Mouse (Mus musculus): Measurements from ENCODE around the gene Ifitm10. TPM values are rescaled to one million over a fixed set of nuclear protein-coding genes. Genes with fewer than 3 reads are reported as not detected.
"Not testable (repeated sequence)": the region's sequence is repeated elsewhere in the genome, so short reads cannot be mapped to it uniquely, and the experiment has no call there.

Ifitm10 gene
- polyA plus RNA-seq, 1 experiment from 2014 or later = 3.0 TPM

GRCm38 (mm10) chr7:142347542-142347941 lies 26.0 kb downstream of the Ifitm10 start:
- DNase-seq (ENCODE audit: low spot score) (no peak), ATAC-seq (ENCODE audit: low read depth) (no peak)
- H3K9me3 ChIP-seq (ENCODE audit: control insufficient read depth, low read length) = no peaks in the 10 kb centered on the region
- WGBS = 74% methylated on average over 4 of the region's 4 CpGs
- no peaks in the 10 kb centered on the region for H3K36me3 ChIP-seq (ENCODE audit: control insufficient read depth, insufficient read depth, low read length)
- H3K27ac ChIP-seq (replicated peaks; ENCODE audit: low read depth, low read length) = no peak overlapping the region
- no peaks in the 10 kb centered on the region for H3K27me3 ChIP-seq (replicated peaks; ENCODE audit: control insufficient read depth, insufficient read depth, low read length)
- no peak overlapping the region for H3K4me3 ChIP-seq (ENCODE audit: low read depth, low read length)
- H3K9ac ChIP-seq (ENCODE audit: low read depth, low read length) = no peak overlapping the region
- H3K4me1 ChIP-seq (ENCODE audit: control insufficient read depth, insufficient read depth, low read length) = peaks cover 5% of the 10 kb centered on the region; the same call in 1 of the 2 replicates
- no peak overlapping the region for H3K4me2 ChIP-seq (ENCODE audit: low read depth, low read length)

DNA sequence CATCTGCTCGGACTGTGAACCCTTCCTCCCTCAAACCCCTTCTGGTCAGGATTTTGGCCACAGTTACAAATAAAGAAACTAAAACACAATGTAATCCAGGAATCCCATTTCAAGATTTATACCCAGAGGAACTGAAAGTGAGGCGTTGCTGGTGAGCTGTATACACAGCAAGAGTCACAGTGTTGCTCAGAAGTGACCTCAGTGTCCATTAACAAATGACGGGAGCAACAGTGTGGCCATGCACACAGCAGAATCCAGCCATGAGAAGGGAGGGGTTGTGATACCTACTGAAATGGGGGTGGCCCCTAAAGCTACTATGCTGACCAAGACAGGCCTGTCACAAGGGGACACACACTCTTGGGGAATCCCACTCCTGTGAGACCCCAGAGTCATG lies 31.3 kb downstream of the Ifitm10 start:
- no peaks in the 10 kb centered on the region for H3K9me3 ChIP-seq (ENCODE audit: control insufficient read depth, low read length)
- H3K4me3 ChIP-seq (ENCODE audit: low read depth, low read length) = no peak overlapping the region
- no peaks in the 10 kb centered on the region for H3K36me3 ChIP-seq (ENCODE audit: control insufficient read depth, insufficient read depth, low read length)
- WGBS = 66% methylated on average over 3 of the region's 3 CpGs
- H3K4me2 ChIP-seq (ENCODE audit: low read depth, low read length) = no peak overlapping the region
- no peaks in the 10 kb centered on the region for H3K27me3 ChIP-seq (replicated peaks; ENCODE audit: control insufficient read depth, insufficient read depth, low read length)
- no peak for ATAC-seq (ENCODE audit: low read depth)
- H3K27ac ChIP-seq (replicated peaks; ENCODE audit: low read depth, low read length) = peak overlapping the region; percentile 18; the same call in 1 of the 2 replicates
- H3K4me1 ChIP-seq (ENCODE audit: control insufficient read depth, insufficient read depth, low read length) = no peaks in the 10 kb centered on the region
- H3K9ac ChIP-seq (ENCODE audit: low read depth, low read length) = no peak overlapping the region
- DNase-seq (ENCODE audit: low spot score) = no peak

- H3K27ac ChIP-seq (replicated peaks; ENCODE audit: low read depth, low read length) = 0 out of 2 replicates have a peak overlapping the region, but pooled peaks have one; percentile 18
- no peaks in the 10 kb centered on the region for H3K4me1 ChIP-seq (ENCODE audit: control insufficient read depth, insufficient read depth, low read length)
- H3K4me2 ChIP-seq (ENCODE audit: low read depth, low read length) = no peak overlapping the region
- H3K36me3 ChIP-seq (ENCODE audit: control insufficient read depth, insufficient read depth, low read length) = no peaks in the 10 kb centered on the region
- WGBS = 62% methylated on average over 10 of the region's 10 CpGs
- no peaks in the 10 kb centered on the region for H3K27me3 ChIP-seq (replicated peaks; ENCODE audit: control insufficient read depth, insufficient read depth, low read length)
- peak; percentile 63; the same call in 1 of the 2 replicates for ATAC-seq (ENCODE audit: low read depth)
- H3K9ac ChIP-seq (ENCODE audit: low read depth, low read length) = no peak overlapping the region
- DNase-seq (ENCODE audit: low spot score) = peak; percentile 71
- no peaks in the 10 kb centered on the region for H3K9me3 ChIP-seq (ENCODE audit: control insufficient read depth, low read length)
- H3K4me3 ChIP-seq (ENCODE audit: low read depth, low read length) = no peak overlapping the region
Observed at GRCm38 (mm10) chr7:142341564-142342246, 31.8 kb downstream of the Ifitm10 start.

DNA sequence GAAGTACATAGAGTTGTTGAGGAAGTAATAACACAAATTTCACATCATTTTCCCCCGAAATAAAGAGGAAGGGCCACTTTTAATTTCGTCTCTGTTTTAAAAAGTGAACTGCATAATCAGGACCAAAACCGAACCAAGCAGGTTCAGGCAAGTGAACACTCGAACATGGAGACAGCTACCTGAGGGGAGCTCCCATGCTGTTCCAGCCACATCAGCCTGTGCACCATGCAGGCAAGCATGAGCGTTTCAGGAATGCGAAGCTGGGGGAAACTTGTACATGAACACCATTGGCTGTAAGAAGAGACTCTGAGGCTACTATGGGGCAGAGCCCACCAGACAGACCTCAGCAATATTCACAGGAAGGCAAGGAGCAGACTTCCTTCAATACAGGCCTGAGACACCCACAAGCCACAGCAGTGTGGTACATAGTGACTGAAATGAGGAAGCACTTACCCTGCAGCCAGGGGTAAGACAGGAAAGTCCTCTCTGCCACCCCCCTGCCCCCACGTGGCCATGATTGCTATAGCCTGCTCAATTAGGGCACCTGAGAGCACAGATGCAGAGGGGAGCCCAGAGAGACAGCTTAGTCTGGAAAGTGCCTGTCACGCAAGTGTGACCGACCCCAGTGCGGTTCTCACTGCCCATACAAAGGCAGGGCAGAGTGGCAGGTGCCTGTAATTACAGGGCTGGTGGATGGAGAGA lies 33.1 kb downstream of the Ifitm10 start:
- H3K36me3 ChIP-seq (ENCODE audit: control insufficient read depth, insufficient read depth, low read length) = no peaks in the 10 kb centered on the region
- no peak overlapping the region for H3K9ac ChIP-seq (ENCODE audit: low read depth, low read length)
- H3K9me3 ChIP-seq (ENCODE audit: control insufficient read depth, low read length) = no peaks in the 10 kb centered on the region
- no peak overlapping the region for H3K4me3 ChIP-seq (ENCODE audit: low read depth, low read length)
- H3K27me3 ChIP-seq (replicated peaks; ENCODE audit: control insufficient read depth, insufficient read depth, low read length) = no peaks in the 10 kb centered on the region
- peak; percentile 20 for DNase-seq (ENCODE audit: low spot score)
- WGBS = 48% methylated on average over 10 of the region's 10 CpGs
- H3K4me1 ChIP-seq (ENCODE audit: control insufficient read depth, insufficient read depth, low read length) = no peaks in the 10 kb centered on the region
- no peak overlapping the region for H3K27ac ChIP-seq (replicated peaks; ENCODE audit: low read depth, low read length)
- peak; percentile 47; the same call in 1 of the 2 replicates for ATAC-seq (ENCODE audit: low read depth)
- H3K4me2 ChIP-seq (ENCODE audit: low read depth, low read length) = no peak overlapping the region

DNA sequence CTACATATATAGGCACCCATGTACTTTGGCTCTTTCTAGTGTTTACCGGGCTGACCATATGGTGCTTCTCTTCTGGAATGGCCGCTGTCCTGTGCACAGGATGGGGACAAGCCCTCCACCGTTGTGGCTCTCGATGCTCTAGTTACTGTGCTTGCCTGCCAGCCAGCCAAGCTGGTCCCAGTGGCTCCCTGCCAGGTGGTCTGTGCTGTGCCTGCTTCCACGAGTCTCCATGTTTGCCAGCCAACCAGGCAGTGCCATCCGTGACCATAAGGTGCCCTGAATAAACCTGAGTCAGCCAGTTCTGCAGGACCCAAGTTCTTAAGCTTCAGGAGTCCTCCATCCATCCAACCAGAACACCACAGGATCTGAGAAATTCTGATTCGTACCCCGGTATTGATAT lies 38.4 kb downstream of the Ifitm10 start:
- no peaks in the 10 kb centered on the region for H3K36me3 ChIP-seq (ENCODE audit: control insufficient read depth, insufficient read depth, low read length)
- H3K4me2 ChIP-seq (ENCODE audit: low read depth, low read length) = no peak overlapping the region
- no peaks in the 10 kb centered on the region for H3K4me1 ChIP-seq (ENCODE audit: control insufficient read depth, insufficient read depth, low read length)
- 81% methylated on average over 8 of the region's 8 CpGs for WGBS
- DNase-seq (ENCODE audit: low spot score) = no peak
- no peak overlapping the region for H3K9ac ChIP-seq (ENCODE audit: low read depth, low read length)
- ATAC-seq (ENCODE audit: low read depth) = no peak
- no peak overlapping the region for H3K4me3 ChIP-seq (ENCODE audit: low read depth, low read length)
- no peaks in the 10 kb centered on the region for H3K9me3 ChIP-seq (ENCODE audit: control insufficient read depth, low read length)
- H3K27me3 ChIP-seq (replicated peaks; ENCODE audit: control insufficient read depth, insufficient read depth, low read length) = no peaks in the 10 kb centered on the region
- H3K27ac ChIP-seq (replicated peaks; ENCODE audit: low read depth, low read length) = no peak overlapping the region

DNA sequence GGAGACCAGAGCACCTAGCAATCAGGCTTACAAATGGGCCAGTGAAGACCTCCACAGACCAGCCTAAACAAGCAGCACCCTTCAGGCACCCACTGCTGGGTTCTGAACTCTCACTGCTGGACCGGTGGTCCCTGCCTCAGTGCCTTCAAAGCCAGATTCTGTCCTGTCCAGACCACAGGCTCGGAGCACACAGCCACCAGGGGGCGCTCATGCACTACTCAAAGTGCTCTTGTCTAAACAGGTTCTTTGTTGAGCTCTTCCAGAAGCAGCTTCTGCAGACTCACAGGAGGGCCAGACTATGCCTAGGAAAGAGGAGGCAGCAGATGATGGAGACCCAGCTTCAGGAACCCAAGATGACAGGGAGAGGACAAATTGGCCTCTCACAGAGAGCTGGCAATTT lies 39.3 kb downstream of the Ifitm10 start:
- Histone ChIP-seq H3K9me3 (ENCODE audit: control insufficient read depth, low read length) (no peaks in the 10 kb centered on the region), H3K4me2 (ENCODE audit: low read depth, low read length) (no peak overlapping the region), H3K4me1 (ENCODE audit: control insufficient read depth, insufficient read depth, low read length) (no peaks in the 10 kb centered on the region), H3K4me3 (ENCODE audit: low read depth, low read length) (no peak overlapping the region), H3K27ac (replicated peaks; ENCODE audit: low read depth, low read length) (no peak overlapping the region), H3K27me3 (replicated peaks; ENCODE audit: control insufficient read depth, insufficient read depth, low read length) (no peaks in the 10 kb centered on the region), H3K36me3 (ENCODE audit: control insufficient read depth, insufficient read depth, low read length) (no peaks in the 10 kb centered on the region), H3K9ac (ENCODE audit: low read depth, low read length) (no peak overlapping the region)
- DNase-seq (ENCODE audit: low spot score) = peak; percentile 95
- ATAC-seq (ENCODE audit: low read depth) = peak; percentile 92
- WGBS = 3% methylated on average over 3 of the region's 3 CpGs

DNA sequence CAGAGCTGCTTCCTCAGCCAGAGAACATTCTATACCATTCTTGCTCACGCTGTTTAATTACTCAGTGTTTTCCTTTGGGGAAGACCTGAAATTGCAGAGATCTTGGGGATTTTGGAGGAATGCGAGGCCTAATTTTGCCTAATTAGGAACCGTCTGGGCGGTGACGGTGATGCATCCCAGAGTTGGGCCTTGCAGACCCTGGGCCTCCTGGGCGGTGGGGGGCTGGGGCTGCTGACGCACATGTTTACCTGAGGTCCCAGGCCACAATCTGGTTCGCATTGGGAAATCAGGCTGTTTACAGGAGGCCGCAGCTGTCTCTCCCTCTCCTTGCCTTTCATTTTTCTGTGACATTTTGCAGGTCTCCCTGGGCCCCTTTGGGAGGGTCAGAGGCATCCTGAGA lies 40.8 kb downstream of the Ifitm10 start:
- H3K9me3 ChIP-seq (ENCODE audit: control insufficient read depth, low read length); DNase-seq (ENCODE audit: low spot score); H3K4me1 ChIP-seq (ENCODE audit: control insufficient read depth, insufficient read depth, low read length); H3K4me3 ChIP-seq (ENCODE audit: low read depth, low read length); H3K4me2 ChIP-seq (ENCODE audit: low read depth, low read length); H3K9ac ChIP-seq (ENCODE audit: low read depth, low read length); H3K27me3 ChIP-seq (replicated peaks; ENCODE audit: control insufficient read depth, insufficient read depth, low read length); H3K36me3 ChIP-seq (ENCODE audit: control insufficient read depth, insufficient read depth, low read length): not testable (repeated sequence)
- 31% methylated on average over 2 of the region's 9 CpGs for WGBS
- peak; percentile 42; the same call in 1 of the 2 replicates for ATAC-seq (ENCODE audit: low read depth)
- H3K27ac ChIP-seq (replicated peaks; ENCODE audit: low read depth, low read length) = peak overlapping the region; percentile 72

GRCm38 (mm10) chr7:142331281-142331680 lies 42.3 kb downstream of the Ifitm10 start:
- Histone ChIP-seq H3K4me1 (ENCODE audit: control insufficient read depth, insufficient read depth, low read length) (no peaks in the 10 kb centered on the region), H3K9me3 (ENCODE audit: control insufficient read depth, low read length) (no peaks in the 10 kb centered on the region), H3K4me3 (ENCODE audit: low read depth, low read length) (no peak overlapping the region), H3K9ac (ENCODE audit: low read depth, low read length) (no peak overlapping the region), H3K27ac (replicated peaks; ENCODE audit: low read depth, low read length) (no peak overlapping the region), H3K36me3 (ENCODE audit: control insufficient read depth, insufficient read depth, low read length) (no peaks in the 10 kb centered on the region), H3K4me2 (ENCODE audit: low read depth, low read length) (no peak overlapping the region), H3K27me3 (replicated peaks; ENCODE audit: control insufficient read depth, insufficient read depth, low read length) (no peaks in the 10 kb centered on the region)
- ATAC-seq (ENCODE audit: low read depth) = no peak
- DNase-seq (ENCODE audit: low spot score) = no peak
- WGBS = 85% methylated on average over 4 of the region's 4 CpGs
